Mouse (Mus musculus): ENCODE measurements around the gene Kank2. TPM values are rescaled to one million over a fixed set of nuclear protein-coding genes. Genes with fewer than 3 reads are reported as not detected.

The Kank2 gene
- polyA plus RNA-seq (2015; fragmentation: Nextera tagmentation; extraction: Ambion mirVana), result 11.2 and 11.6 TPM in 2 replicates

DNA sequence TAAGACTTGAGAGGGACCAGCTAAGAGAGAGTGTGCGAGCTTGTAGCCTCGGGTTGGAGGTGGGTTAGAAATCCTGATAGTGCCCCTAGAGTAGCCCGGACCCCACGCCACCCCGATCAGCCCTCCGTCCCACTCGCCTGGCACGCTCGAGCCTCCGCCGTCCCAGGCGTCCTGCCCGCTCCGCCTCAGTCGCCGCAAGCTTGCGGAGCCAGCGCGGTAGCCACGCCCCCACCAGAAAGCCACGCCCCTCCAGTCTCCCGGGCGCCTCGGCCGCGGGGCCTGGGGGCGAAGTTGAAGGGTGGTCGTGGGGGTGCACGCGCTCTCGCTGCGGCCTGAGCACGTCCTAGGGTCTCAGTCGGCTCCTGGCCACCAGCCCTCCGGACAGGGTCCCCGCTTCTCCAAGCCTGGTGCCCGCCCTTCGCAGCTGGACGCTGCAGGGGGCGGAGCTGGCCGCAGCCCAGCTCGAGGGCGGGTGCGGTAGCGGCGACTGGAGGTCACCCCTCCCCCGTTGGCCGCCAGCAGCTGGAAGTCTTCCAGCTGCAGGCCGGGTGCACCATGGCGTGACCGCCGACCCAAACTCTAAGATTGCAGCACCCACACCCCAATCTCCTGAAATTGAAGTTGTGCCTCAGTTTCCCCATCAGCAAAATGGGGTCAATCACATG is at the start of gene Kank2:
Gene Kank2 (minus strand): TSS at position 400 of the 665 bp plus-strand sequence.
- peak within 1 kb of the TSS; percentile 64 for H3K4me2 ChIP-seq (ENCODE audit: low read depth, low read length)
- peak; percentile 82 for ATAC-seq (ENCODE audit: insufficient read depth, low FRiP score)
- H3K27me3 ChIP-seq (ENCODE audit: control insufficient read depth, insufficient read depth, low read length), result no peaks in the 10 kb centered on the region
- under 1% methylated on average over 52 of the region's 52 CpGs for WGBS
- peak within 1 kb of the TSS; percentile 83 for H3K4me3 ChIP-seq (replicated peaks; ENCODE audit: low read length)
- peaks cover 14% of the 10 kb centered on the region for H3K36me3 ChIP-seq (ENCODE audit: control insufficient read depth, insufficient read depth, low read length)
- no peaks in the 10 kb centered on the region for H3K9me3 ChIP-seq (replicated peaks; ENCODE audit: control insufficient read depth, low read length)
- H3K27ac ChIP-seq (ENCODE audit: low read length), result peak within 1 kb of the TSS; percentile 94
- H3K4me1 ChIP-seq (ENCODE audit: control insufficient read depth, insufficient read depth, low read length), result peaks cover 19% of the 10 kb centered on the region
- peak within 1 kb of the TSS; percentile 94 for H3K9ac ChIP-seq (ENCODE audit: low read length)

DNA sequence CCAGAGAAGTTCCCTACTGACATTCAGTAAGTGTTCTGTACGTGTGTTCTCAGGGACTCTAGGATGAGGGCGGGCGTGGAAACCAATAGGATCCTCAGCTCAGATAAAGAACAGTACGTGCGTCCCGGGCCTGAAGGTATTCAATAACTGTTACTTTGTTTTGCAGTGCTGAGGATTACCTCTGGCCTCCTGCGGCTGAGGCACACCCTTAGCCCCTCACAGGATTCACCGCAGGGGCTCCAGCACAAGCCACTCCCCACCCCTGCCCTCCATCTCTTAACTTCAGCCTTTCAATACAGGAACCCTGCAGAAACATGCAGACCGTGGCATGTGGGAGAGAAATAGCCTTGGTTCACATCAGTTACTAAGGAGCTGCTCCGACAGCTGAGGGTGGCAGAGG is 49.4 kb upstream of the Kank2 start:
- Histone ChIP-seq H3K9ac (ENCODE audit: low read length) (peak overlapping the region; percentile 57), H3K4me3 (replicated peaks; ENCODE audit: low read length) (peak overlapping the region; percentile 38; the same call in 1 of the 2 replicates), H3K36me3 (ENCODE audit: control insufficient read depth, insufficient read depth, low read length) (no peaks in the 10 kb centered on the region), H3K9me3 (replicated peaks; ENCODE audit: control insufficient read depth, low read length) (no peaks in the 10 kb centered on the region), H3K4me1 (ENCODE audit: control insufficient read depth, insufficient read depth, low read length) (peaks cover 45% of the 10 kb centered on the region), H3K27ac (ENCODE audit: low read length) (peak overlapping the region; percentile 89), H3K4me2 (ENCODE audit: low read depth, low read length) (peak overlapping the region; percentile 55; the same call in 1 of the 2 replicates), H3K27me3 (ENCODE audit: control insufficient read depth, insufficient read depth, low read length) (no peaks in the 10 kb centered on the region)
- no peak for ATAC-seq (ENCODE audit: insufficient read depth, low FRiP score)
- 25% methylated on average over 10 of the region's 10 CpGs for WGBS

DNA sequence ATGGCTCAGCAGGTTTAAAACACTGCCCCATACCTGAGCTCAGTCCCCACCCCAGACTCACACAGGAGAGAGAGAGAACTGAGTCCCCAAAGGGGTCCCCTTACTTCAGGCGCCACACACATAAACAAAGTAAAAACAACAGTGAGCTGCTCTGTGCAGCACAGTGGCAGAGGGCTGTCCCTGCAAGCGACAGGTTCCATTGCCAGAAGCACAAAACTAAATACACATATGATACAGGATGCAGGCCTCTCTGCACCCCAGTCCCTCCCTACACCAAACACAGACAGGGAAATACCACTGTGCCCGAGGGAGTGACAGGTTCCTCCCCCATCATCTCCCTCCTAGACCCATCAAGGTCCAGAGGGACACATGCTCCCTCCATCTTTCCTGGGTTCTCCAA is 48.9 kb upstream of the Kank2 start:
- peaks cover 50% of the 10 kb centered on the region for H3K4me1 ChIP-seq (ENCODE audit: control insufficient read depth, insufficient read depth, low read length)
- no peak for ATAC-seq (ENCODE audit: insufficient read depth, low FRiP score)
- peak overlapping the region; percentile 57 for H3K9ac ChIP-seq (ENCODE audit: low read length)
- H3K27ac ChIP-seq (ENCODE audit: low read length), result peak overlapping the region; percentile 89
- 29% methylated on average over 3 of the region's 3 CpGs for WGBS
- H3K36me3 ChIP-seq (ENCODE audit: control insufficient read depth, insufficient read depth, low read length), result no peaks in the 10 kb centered on the region
- no peaks in the 10 kb centered on the region for H3K9me3 ChIP-seq (replicated peaks; ENCODE audit: control insufficient read depth, low read length)
- H3K4me2 ChIP-seq (ENCODE audit: low read depth, low read length), result peak overlapping the region; percentile 55
- H3K4me3 ChIP-seq (replicated peaks; ENCODE audit: low read length), result peak overlapping the region; percentile 38
- H3K27me3 ChIP-seq (ENCODE audit: control insufficient read depth, insufficient read depth, low read length), result no peaks in the 10 kb centered on the region

DNA sequence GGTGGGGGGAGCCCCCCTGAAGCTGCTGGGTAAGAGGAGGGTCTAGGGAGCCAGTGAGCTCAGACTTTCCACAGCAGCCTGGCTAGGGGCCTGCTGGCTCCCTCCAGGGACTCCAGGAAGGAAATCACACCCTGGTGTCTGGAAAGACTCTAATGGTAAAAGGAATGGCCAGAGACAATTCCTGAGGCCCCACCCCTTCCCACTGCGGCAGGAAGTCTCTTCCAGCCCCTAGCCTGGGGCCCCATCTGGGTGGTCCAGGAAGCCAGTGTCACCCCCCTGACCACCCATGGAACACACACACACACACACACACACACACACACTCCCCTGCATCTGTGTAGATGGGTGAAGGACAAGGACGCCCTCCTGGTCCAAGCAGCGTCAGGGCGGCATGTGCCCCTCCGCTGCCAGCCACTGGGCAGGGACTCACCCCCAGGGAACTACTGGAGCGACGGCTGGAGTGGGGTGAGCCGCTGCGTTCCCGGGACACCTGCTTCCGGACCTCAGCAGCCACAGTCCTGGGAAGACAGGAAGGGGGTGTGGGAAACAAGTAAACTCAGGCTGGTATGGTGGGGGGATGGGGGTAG is 48.3 kb upstream of the Kank2 start:
- ATAC-seq (ENCODE audit: insufficient read depth, low FRiP score), result peak; percentile 81
- Histone ChIP-seq H3K27me3 (ENCODE audit: control insufficient read depth, insufficient read depth, low read length) (no peaks in the 10 kb centered on the region), H3K36me3 (ENCODE audit: control insufficient read depth, insufficient read depth, low read length) (no peaks in the 10 kb centered on the region), H3K27ac (ENCODE audit: low read length) (peak overlapping the region; percentile 89), H3K4me3 (replicated peaks; ENCODE audit: low read length) (peak overlapping the region; percentile 38), H3K4me2 (ENCODE audit: low read depth, low read length) (peak overlapping the region; percentile 55), H3K9ac (ENCODE audit: low read length) (peak overlapping the region; percentile 57), H3K4me1 (ENCODE audit: control insufficient read depth, insufficient read depth, low read length) (peaks cover 53% of the 10 kb centered on the region), H3K9me3 (replicated peaks; ENCODE audit: control insufficient read depth, low read length) (no peaks in the 10 kb centered on the region)
- 18% methylated on average over 11 of the region's 11 CpGs for WGBS

DNA sequence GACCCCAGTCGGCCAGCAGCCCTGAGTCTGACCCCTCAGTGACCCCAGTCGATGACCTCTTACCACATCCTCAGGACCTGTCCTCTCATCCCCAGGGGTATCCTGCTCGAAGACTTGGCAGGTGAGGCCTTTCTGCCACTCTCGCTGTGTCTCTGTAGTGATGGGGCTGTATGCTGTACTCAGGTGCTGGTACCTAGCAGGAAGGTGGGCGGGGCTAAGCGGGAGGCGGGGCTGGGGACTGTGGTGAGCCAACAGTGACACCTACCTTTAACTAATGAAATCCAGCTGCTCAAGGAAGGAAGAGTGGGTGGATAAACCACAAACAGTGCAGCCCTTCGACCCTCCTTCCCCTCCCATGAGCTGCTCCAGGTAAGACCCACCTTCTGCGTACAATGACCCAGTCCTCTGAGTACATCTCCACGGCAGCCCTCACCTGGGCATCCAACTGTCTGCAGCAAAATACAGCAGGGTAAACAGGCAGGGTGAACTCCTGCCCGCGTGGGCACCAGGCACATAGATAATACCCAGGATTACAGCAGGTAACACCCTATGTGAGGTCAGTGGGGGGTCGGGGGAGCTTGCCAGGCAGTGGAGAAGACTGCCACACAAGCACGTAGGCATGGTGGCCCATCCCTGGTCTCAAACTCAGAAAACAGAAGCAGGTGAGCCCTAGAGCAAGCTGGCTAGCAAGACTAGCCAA is 47.0 kb upstream of the Kank2 start:
- no peaks in the 10 kb centered on the region for H3K9me3 ChIP-seq (replicated peaks; ENCODE audit: control insufficient read depth, low read length)
- no peak overlapping the region for H3K27ac ChIP-seq (ENCODE audit: low read length)
- H3K4me2 ChIP-seq (ENCODE audit: low read depth, low read length), result no peak overlapping the region
- H3K9ac ChIP-seq (ENCODE audit: low read length), result peak overlapping the region; percentile 20; the same call in 1 of the 2 replicates
- no peak overlapping the region for H3K4me3 ChIP-seq (replicated peaks; ENCODE audit: low read length)
- no peaks in the 10 kb centered on the region for H3K27me3 ChIP-seq (ENCODE audit: control insufficient read depth, insufficient read depth, low read length)
- H3K36me3 ChIP-seq (ENCODE audit: control insufficient read depth, insufficient read depth, low read length), result no peaks in the 10 kb centered on the region
- H3K4me1 ChIP-seq (ENCODE audit: control insufficient read depth, insufficient read depth, low read length), result peaks cover 48% of the 10 kb centered on the region
- whole genome bisulfite sequencing, result 39% methylated on average over 14 of the region's 14 CpGs
- ATAC-seq (ENCODE audit: insufficient read depth, low FRiP score), result no peak

DNA sequence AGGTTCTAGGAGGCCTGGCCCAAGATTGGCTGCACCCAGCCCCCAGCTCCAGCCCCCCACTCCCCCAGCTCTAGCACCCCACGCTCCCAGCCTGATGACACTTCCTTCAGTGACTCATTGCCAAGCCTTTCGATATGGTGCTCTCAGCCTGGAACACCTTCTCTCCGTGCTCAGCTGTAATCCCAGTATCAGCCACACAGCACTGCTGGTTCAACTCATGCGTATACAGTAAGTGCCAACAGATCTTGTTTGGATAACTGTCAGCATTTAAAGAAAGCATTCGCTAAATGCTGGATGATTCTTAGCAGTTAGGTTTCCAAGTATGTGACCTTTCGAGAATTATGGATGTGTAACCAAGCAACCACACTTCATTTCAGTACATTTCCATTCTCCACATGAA is 44.5 kb upstream of the Kank2 start:
- Histone ChIP-seq H3K4me1 (ENCODE audit: control insufficient read depth, insufficient read depth, low read length) (peaks cover 38% of the 10 kb centered on the region), H3K4me2 (ENCODE audit: low read depth, low read length) (no peak overlapping the region), H3K36me3 (ENCODE audit: control insufficient read depth, insufficient read depth, low read length) (0 out of 2 replicates have a peak, but pooled peaks cover 5% of the 10 kb centered on the region), H3K27ac (ENCODE audit: low read length) (peak overlapping the region; percentile 87), H3K27me3 (ENCODE audit: control insufficient read depth, insufficient read depth, low read length) (no peaks in the 10 kb centered on the region), H3K9me3 (replicated peaks; ENCODE audit: control insufficient read depth, low read length) (no peaks in the 10 kb centered on the region), H3K9ac (ENCODE audit: low read length) (no peak overlapping the region), H3K4me3 (replicated peaks; ENCODE audit: low read length) (no peak overlapping the region)
- ATAC-seq (ENCODE audit: insufficient read depth, low FRiP score), result no peak
- 48% methylated on average over 6 of the region's 6 CpGs for WGBS

DNA sequence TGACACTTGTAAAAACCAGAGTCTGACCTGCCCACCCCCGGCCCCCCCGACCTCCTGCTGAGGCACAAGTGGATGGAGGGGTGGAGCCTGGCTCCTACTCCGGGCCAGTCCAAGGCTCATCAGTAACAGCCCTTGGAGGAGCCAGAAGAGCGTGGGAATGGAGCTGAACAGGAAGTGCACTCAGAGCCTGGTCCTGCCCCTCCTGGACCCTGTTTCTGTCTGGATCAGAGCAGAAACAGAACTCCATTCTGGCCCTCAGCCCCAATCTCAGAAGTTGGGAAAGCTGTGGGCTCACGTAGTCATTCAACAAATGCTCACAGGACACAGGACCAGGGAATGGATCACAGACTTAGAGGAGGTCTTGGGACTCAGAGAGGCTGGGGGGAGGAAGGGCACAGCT is 43.8 kb upstream of the Kank2 start:
- 46% methylated on average over 5 of the region's 5 CpGs for WGBS
- peaks cover 31% of the 10 kb centered on the region for H3K4me1 ChIP-seq (ENCODE audit: control insufficient read depth, insufficient read depth, low read length)
- H3K9me3 ChIP-seq (replicated peaks; ENCODE audit: control insufficient read depth, low read length), result no peaks in the 10 kb centered on the region
- peak overlapping the region; percentile 46; the same call in 1 of the 2 replicates for H3K9ac ChIP-seq (ENCODE audit: low read length)
- H3K4me2 ChIP-seq (ENCODE audit: low read depth, low read length), result no peak overlapping the region
- no peak overlapping the region for H3K4me3 ChIP-seq (replicated peaks; ENCODE audit: low read length)
- H3K36me3 ChIP-seq (ENCODE audit: control insufficient read depth, insufficient read depth, low read length), result peaks cover 5% of the 10 kb centered on the region; the same call in 1 of the 2 replicates
- ATAC-seq (ENCODE audit: insufficient read depth, low FRiP score), result peak; percentile 38; the same call in 1 of the 2 replicates
- H3K27me3 ChIP-seq (ENCODE audit: control insufficient read depth, insufficient read depth, low read length), result no peaks in the 10 kb centered on the region
- H3K27ac ChIP-seq (ENCODE audit: low read length), result peak overlapping the region; percentile 87

DNA sequence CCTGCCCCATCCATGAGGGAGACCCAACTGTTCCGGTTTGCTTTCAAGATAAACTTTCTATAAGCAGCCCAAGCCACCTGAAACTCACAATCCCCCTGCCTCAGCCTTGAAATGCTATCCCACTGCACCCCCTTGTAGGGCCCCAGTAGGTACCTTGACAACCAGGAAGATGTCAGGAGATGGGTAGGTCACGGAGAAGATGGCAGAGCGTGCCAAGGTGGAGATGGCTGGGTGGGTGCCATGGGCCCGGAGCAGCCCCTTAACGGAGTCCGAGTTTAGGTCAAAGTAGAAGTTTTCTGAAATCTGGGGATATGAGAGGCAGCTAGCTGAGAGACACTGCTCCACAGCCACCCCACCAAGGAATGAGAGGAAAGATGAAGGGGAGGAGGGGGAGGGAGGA is 42.8 kb upstream of the Kank2 start:
- ATAC-seq (ENCODE audit: insufficient read depth, low FRiP score), result no peak
- H3K27ac ChIP-seq (ENCODE audit: low read length), result no peak overlapping the region; the same call in 1 of the 2 replicates
- H3K9me3 ChIP-seq (replicated peaks; ENCODE audit: control insufficient read depth, low read length), result no peaks in the 10 kb centered on the region
- no peak overlapping the region for H3K4me2 ChIP-seq (ENCODE audit: low read depth, low read length)
- no peak overlapping the region for H3K9ac ChIP-seq (ENCODE audit: low read length)
- WGBS, result 92% methylated on average over 6 of the region's 6 CpGs
- H3K36me3 ChIP-seq (ENCODE audit: control insufficient read depth, insufficient read depth, low read length), result peaks cover 15% of the 10 kb centered on the region; the same call in 1 of the 2 replicates
- H3K4me1 ChIP-seq (ENCODE audit: control insufficient read depth, insufficient read depth, low read length), result peaks cover 21% of the 10 kb centered on the region
- H3K27me3 ChIP-seq (ENCODE audit: control insufficient read depth, insufficient read depth, low read length), result no peaks in the 10 kb centered on the region
- H3K4me3 ChIP-seq (replicated peaks; ENCODE audit: low read length), result no peak overlapping the region

All from stomach, embryonic 16.5 days (tissue).